Mouse (Mus musculus): ENCODE data around the gene Dennd6a. TPM values are rescaled to one million over a fixed set of nuclear protein-coding genes. Genes with fewer than 3 reads are reported as not detected.
"Not testable (repeated sequence)": the region's sequence is repeated elsewhere in the genome, so short reads cannot be mapped to it uniquely, and the experiment has no call there.

The Dennd6a gene
- polyA plus RNA-seq (2012; rRNA removed) (3.4 and 5.3 TPM in 2 replicates), polyA plus RNA-seq (2014; fragmentation: Nextera tagmentation; extraction: Ambion mirVana) (10.8 TPM in 2 replicates)

DNA sequence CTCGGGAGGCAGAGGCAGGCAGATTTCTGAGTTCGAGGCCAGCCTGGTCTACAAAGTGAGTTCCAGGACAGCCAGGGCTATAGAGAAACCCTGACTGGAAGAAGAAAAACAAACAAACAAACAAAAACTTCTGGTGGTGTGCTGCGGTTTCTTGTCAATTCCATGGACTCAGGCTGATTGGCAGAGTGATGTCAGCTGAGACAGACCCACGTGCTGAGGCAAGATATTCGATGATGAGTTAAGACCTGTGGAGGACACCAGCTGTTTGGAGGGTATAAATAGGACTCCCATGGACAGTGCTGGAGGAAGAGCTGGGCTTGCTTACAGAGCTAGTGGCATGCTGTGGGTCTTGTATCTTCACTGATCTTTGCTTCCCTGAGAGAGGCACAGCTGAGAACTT, at the start of gene Dennd6a:
TSS of gene Dennd6a (plus strand) at position 301 of the 400 bp plus-strand sequence.
- H3K4me2 ChIP-seq (ENCODE audit: low read depth); H3K4me1 ChIP-seq (replicated peaks; ENCODE audit: control insufficient read depth in 2 of 2, insufficient read depth in 2 of 2, low read length in 1 of 2); H3K36me3 ChIP-seq (replicated peaks; ENCODE audit: control insufficient read depth, insufficient read depth, low read depth); H3K27me3 ChIP-seq (ENCODE audit: control insufficient read depth, insufficient read depth, low read length); H3K9me3 ChIP-seq (ENCODE audit: control insufficient read depth, low read length); H3K9ac ChIP-seq (replicated peaks); DNase-seq (ENCODE audit: low read depth in 3 of 3, low spot score in 3 of 3); H3K27ac ChIP-seq; ATAC-seq (ENCODE audit: insufficient read depth); H3K4me3 ChIP-seq (ENCODE audit: insufficient read depth in 1 of 2, low read depth in 2 of 2, low read length in 2 of 2): not testable (repeated sequence)
- 72% methylated on average over 5 of the region's 5 CpGs for WGBS (ENCODE audit: insufficient replicate concordance)

DNA sequence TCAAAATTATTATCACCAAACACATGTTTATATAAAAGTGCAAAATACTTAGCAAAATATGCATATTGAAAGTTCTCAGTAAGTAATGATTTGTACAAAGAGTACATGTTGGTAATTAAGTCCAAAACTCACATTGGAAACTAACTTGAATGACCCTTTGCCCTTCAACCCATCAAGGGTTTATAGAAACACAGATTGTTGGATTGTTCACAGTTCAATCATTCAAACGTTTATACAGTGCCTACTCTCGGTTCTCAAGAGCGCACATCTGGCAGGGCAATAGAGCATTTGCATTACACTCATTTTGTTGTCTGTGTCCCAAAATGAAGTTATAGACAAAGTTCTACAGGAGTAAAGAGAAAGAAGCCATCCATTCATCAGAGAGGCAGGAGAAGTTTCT, 47.7 kb upstream of the Dennd6a start:
- Histone ChIP-seq H3K4me3 (ENCODE audit: insufficient read depth in 1 of 2, low read depth in 2 of 2, low read length in 2 of 2) (no peak overlapping the region), H3K9me3 (ENCODE audit: control insufficient read depth, low read length) (no peaks in the 10 kb centered on the region), H3K4me2 (ENCODE audit: low read depth) (no peak overlapping the region), H3K9ac (replicated peaks) (no peak overlapping the region), H3K27me3 (ENCODE audit: control insufficient read depth, insufficient read depth, low read length) (no peaks in the 10 kb centered on the region), H3K36me3 (replicated peaks; ENCODE audit: control insufficient read depth, insufficient read depth, low read depth) (peaks cover 8% of the 10 kb centered on the region; the same call in 1 of the 2 replicates), H3K4me1 (replicated peaks; ENCODE audit: control insufficient read depth in 2 of 2, insufficient read depth in 2 of 2, low read length in 1 of 2) (peaks cover 0 to 10% of the 10 kb centered on the region in 2 experiments), H3K27ac (no peak overlapping the region)
- 66% methylated on average over 3 of the region's 3 CpGs for WGBS (ENCODE audit: insufficient replicate concordance)
- DNase-seq (ENCODE audit: low read depth in 3 of 3, low spot score in 3 of 3) (no peak), ATAC-seq (ENCODE audit: insufficient read depth) (no peak)
- TF ChIP-seq CTCF (IDR thresholded peaks at IDR 0.05; ENCODE audit: low read depth), result no peak
- no peak for TF ChIP-seq EP300 (IDR thresholded peaks at IDR 0.05; ENCODE audit: low read depth)

DNA sequence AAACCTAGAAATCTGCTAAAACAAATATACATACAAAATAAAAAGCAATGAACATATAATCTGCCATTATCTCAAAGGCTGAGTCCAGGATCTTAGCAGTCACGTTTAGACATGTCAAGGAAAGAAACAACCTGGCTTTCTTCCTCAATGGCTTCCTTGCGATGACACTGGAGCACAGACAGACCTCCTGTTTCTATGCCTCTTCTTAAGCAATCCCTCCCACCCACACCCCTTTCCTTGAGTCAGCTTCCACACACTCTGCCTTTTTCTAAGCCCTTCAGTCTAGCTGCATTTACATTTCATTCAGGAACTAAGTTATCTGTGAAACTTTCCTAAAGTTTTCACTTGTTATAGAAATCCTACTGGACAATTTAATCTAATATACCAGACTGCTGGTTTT, 45.4 kb upstream of the Dennd6a start:
- no peak for DNase-seq (ENCODE audit: low read depth in 3 of 3, low spot score in 3 of 3)
- peaks cover 6 to 14% of the 10 kb centered on the region in 2 experiments for H3K4me1 ChIP-seq (replicated peaks; ENCODE audit: control insufficient read depth in 2 of 2, insufficient read depth in 2 of 2, low read length in 1 of 2)

DNA sequence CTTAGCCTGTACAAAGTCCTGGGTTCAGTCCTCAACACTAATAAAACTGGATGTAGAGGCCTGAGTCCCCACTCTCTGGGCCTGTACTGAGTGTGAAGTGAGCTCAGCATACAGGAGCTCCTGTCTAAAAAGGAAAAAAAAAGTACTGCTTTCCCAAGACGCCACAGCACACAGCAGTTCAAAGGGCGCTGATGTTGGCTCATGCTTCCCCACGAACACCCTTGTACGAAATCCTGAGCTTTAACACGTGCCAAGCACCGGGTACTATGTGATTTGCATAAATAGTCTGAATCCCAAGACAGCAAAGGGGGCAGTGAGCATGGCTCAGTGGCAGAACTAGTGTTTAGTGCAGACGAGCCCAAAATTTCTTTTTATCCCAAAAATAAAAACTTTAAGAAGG, 43.3 kb upstream of the Dennd6a start:
- Histone ChIP-seq H3K27me3 (ENCODE audit: control insufficient read depth, insufficient read depth, low read length) (no peaks in the 10 kb centered on the region), H3K9ac (replicated peaks) (no peak overlapping the region), H3K4me1 (replicated peaks; ENCODE audit: control insufficient read depth in 2 of 2, insufficient read depth in 2 of 2, low read length in 1 of 2) (peaks cover 6 to 17% of the 10 kb centered on the region in 2 experiments), H3K4me3 (ENCODE audit: insufficient read depth in 1 of 2, low read depth in 2 of 2, low read length in 2 of 2) (peak overlapping the region in 1 of 2 experiments; percentile 2; a peak in 1 of 4 replicates), H3K4me2 (ENCODE audit: low read depth) (peak overlapping the region; percentile 20; the same call in 1 of the 2 replicates), H3K36me3 (replicated peaks; ENCODE audit: control insufficient read depth, insufficient read depth, low read depth) (peaks cover 8% of the 10 kb centered on the region; the same call in 1 of the 2 replicates), H3K9me3 (ENCODE audit: control insufficient read depth, low read length) (no peaks in the 10 kb centered on the region), H3K27ac (no peak overlapping the region)
- WGBS (ENCODE audit: insufficient replicate concordance), result 58% methylated on average over 7 of the region's 7 CpGs
- ATAC-seq (ENCODE audit: insufficient read depth) (no peak), DNase-seq (ENCODE audit: low read depth in 3 of 3, low spot score in 3 of 3) (no peak)
- no peak for TF ChIP-seq EP300 (IDR thresholded peaks at IDR 0.05; ENCODE audit: low read depth)
- no peak for TF ChIP-seq CTCF (IDR thresholded peaks at IDR 0.05; ENCODE audit: low read depth)

More for the DNA sequence above, 45.4 kb upstream of the Dennd6a start:
- Histone ChIP-seq H3K27me3 (ENCODE audit: control insufficient read depth, insufficient read depth, low read length) (no peaks in the 10 kb centered on the region), H3K27ac (no peak overlapping the region), H3K4me2 (ENCODE audit: low read depth) (no peak overlapping the region), H3K4me3 (ENCODE audit: insufficient read depth in 1 of 2, low read depth in 2 of 2, low read length in 2 of 2) (no peak overlapping the region), H3K9me3 (ENCODE audit: control insufficient read depth, low read length) (no peaks in the 10 kb centered on the region), H3K36me3 (replicated peaks; ENCODE audit: control insufficient read depth, insufficient read depth, low read depth) (peaks cover 8% of the 10 kb centered on the region; the same call in 1 of the 2 replicates), H3K9ac (replicated peaks) (no peak overlapping the region)
- ATAC-seq (ENCODE audit: insufficient read depth), result no peak
- no peak for TF ChIP-seq CTCF (IDR thresholded peaks at IDR 0.05; ENCODE audit: low read depth)
- no peak for TF ChIP-seq EP300 (IDR thresholded peaks at IDR 0.05; ENCODE audit: low read depth)
- 53% methylated on average over 2 of the region's 2 CpGs for WGBS (ENCODE audit: insufficient replicate concordance)

DNA sequence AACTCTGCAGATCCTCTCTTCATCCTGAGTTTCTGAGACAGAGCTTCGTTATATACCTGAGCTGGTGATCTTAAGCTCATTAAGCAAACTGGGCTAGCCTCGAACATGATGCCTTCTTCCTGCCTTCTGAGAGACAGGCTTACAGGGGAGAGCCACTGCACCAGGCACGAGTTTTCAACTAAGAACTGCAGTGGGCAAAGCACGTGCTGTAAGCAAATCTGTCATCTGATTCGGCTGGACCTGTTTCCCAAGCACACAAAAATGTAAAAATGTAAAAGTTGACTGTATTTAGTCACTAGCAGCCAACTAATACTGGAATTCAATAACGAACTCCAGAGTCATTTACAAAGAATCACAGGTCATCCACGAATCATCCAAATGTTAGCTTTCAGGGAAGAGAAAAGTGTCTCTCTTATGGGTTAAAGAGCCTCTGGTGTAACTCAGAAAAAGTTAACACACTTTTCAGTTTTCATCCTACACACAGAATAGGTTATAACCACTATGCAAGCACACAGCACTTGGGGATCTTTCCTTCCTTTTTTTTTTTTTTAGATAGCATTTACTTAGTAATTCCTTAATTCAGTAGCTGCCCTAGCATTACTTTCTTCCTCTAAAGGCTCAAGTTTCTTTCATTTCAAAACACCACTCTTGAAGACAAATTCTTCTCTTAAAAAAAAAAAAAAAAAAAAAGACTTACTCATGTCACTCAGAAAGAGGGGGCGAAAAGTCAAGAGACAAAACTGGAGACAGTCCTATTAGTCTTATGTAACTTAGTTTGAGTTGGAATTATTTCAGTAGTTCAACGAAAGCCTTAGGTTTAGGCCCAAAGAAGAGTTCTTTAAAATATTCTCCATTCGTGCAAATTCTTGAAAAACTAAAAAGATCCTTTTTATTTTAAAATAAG, 42.0 kb upstream of the Dennd6a start:
- H3K27me3 ChIP-seq (ENCODE audit: control insufficient read depth, insufficient read depth, low read length), result no peaks in the 10 kb centered on the region
- no peak for TF ChIP-seq EP300 (IDR thresholded peaks at IDR 0.05; ENCODE audit: low read depth)
- no peak for TF ChIP-seq CTCF (IDR thresholded peaks at IDR 0.05; ENCODE audit: low read depth)
- no peak overlapping the region for H3K27ac ChIP-seq
- ATAC-seq (ENCODE audit: insufficient read depth) (no peak), DNase-seq (ENCODE audit: low read depth in 3 of 3, low spot score in 3 of 3) (no peak)
- no peaks in the 10 kb centered on the region for H3K9me3 ChIP-seq (ENCODE audit: control insufficient read depth, low read length)
- H3K4me3 ChIP-seq (ENCODE audit: insufficient read depth in 1 of 2, low read depth in 2 of 2, low read length in 2 of 2), result peak overlapping the region in 1 of 2 experiments; percentile 21; a peak in 2 of 4 replicates
- WGBS (ENCODE audit: insufficient replicate concordance), result 54% methylated on average over 10 of the region's 10 CpGs
- H3K4me2 ChIP-seq (ENCODE audit: low read depth), result peak overlapping the region; percentile 96
- peaks cover 8% of the 10 kb centered on the region; the same call in 1 of the 2 replicates for H3K36me3 ChIP-seq (replicated peaks; ENCODE audit: control insufficient read depth, insufficient read depth, low read depth)
- peaks cover 6 to 17% of the 10 kb centered on the region in 2 experiments for H3K4me1 ChIP-seq (replicated peaks; ENCODE audit: control insufficient read depth in 2 of 2, insufficient read depth in 2 of 2, low read length in 1 of 2)
- peak overlapping the region; percentile 36; the same call in 1 of the 2 replicates for H3K9ac ChIP-seq (replicated peaks)

Data from liver, embryonic 14.5 days (tissue).